Mouse (Mus musculus) testis, adult 2 months (tissue): ENCODE measurements around the gene Pus7.

ENCODE experiments used
- CTCF ChIP-seq: fragments of 200-500 bp; IDR thresholded peaks from 2 replicates; pipeline ENCODE4 v1.5.1; 2012; ENCODE audit warnings: low read depth, mild to moderate bottlenecking, inconsistent platforms, low read length, moderate library complexity; ENCODE audit not compliant: control insufficient read depth, insufficient read depth, insufficient replicate concordance
- POLR2A ChIP-seq: fragments of 200-500 bp; IDR thresholded peaks from 2 replicates; pipeline ENCODE4 v1.6.1; 2012; ENCODE audit warnings: low read depth, mild to moderate bottlenecking, inconsistent platforms, low read length, moderate library complexity; ENCODE audit not compliant: control insufficient read depth

GRCm38 (mm10) chr5:23711244-23711643 is 72.3 kb downstream of the Pus7 start:
- TF ChIP-seq POLR2A (no peak), CTCF (no peak)
